8 mouse cellular contexts compared by ENCODE assay signal in the genomic region with DNA sequence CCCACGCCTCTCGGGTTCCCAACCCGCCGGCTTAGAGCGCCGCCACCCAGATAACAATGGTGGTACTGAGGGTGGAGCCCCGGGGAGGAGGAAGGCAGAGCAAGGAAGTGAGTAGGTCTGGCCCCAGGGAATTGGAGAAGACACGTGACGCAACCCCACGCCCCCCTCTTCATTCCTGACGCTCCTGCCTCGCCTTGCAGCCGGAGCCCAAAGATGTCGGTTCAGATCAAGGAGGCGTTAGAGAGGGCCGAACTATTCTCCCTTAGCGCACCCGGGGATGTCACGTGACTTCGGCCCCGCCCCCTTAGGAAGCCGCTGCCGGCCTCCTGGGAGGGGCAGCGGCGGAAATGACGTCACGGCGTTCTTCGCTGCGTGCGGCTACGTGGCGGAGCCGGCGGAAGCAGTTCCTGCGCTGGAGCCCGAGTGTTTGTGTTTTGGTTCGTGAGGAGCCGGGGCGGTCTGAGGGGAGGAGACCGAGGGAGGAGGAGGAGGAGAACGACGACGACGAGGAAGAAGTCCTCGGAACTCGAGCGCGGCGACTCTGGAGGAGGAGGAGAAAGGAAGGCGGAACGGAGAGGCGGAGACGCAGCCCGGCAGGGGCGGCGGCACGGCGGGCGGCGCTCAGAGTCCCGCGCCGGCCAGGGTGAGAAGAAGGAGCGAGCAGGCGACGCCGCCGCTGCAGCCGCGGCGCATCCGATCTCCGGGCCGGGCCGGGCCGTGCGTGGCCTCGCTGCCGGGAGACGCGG. TPM values are rescaled to one million over a fixed set of nuclear protein-coding genes. Genes with fewer than 3 reads are reported as not detected.
DNase-seq lines count a peak whose midpoint lies in the region; ATAC-seq lines count a peak whose summit lies in the region.

A gene (plus strand): TSS at position 377 of the 746 bp plus-strand sequence.

- no peaks in the 10 kb centered on the region for H3K27me3 ChIP-seq in heart, embryonic 13.5 days (replicated peaks)
- no peaks in the 10 kb centered on the region for H3K27me3 ChIP-seq in liver, embryonic 12.5 days (replicated peaks)
- H3K27me3 ChIP-seq in stomach, embryonic 15.5 days (replicated peaks): no peaks in the 10 kb centered on the region

- peak within 1 kb of the TSS; percentile 98 for H3K27ac ChIP-seq in brown adipose tissue, adult 24 weeks (replicated peaks; ENCODE audit: low read depth, low read length)
- H3K27ac ChIP-seq in heart, embryonic 13.5 days (replicated peaks): peak within 1 kb of the TSS; percentile 100
- peak within 1 kb of the TSS; percentile 100 for H3K27ac ChIP-seq in liver, embryonic 12.5 days
- peak within 1 kb of the TSS; percentile 100 for H3K27ac ChIP-seq in stomach, embryonic 15.5 days

- H3K4me3 ChIP-seq in brown adipose tissue, adult 24 weeks (ENCODE audit: insufficient read depth, low read depth, low read length): peak within 1 kb of the TSS; percentile 80
- peak within 1 kb of the TSS; percentile 98 for H3K4me3 ChIP-seq in heart, embryonic 13.5 days
- H3K4me3 ChIP-seq in liver, embryonic 12.5 days: peak within 1 kb of the TSS; percentile 99
- H3K4me3 ChIP-seq in stomach, embryonic 15.5 days (replicated peaks): peak within 1 kb of the TSS; percentile 93

- H3K4me2 ChIP-seq in heart, embryonic 13.5 days: peak within 1 kb of the TSS; percentile 79
- peak within 1 kb of the TSS; percentile 78 for H3K4me2 ChIP-seq in liver, embryonic 12.5 days
- peak within 1 kb of the TSS; percentile 76 for H3K4me2 ChIP-seq in stomach, embryonic 15.5 days

- H3K36me3 ChIP-seq in heart, embryonic 13.5 days: peaks cover 3% of the 10 kb centered on the region
- peaks cover 4% of the 10 kb centered on the region for H3K36me3 ChIP-seq in liver, embryonic 12.5 days
- no peaks in the 10 kb centered on the region for H3K36me3 ChIP-seq in stomach, embryonic 15.5 days

- H3K4me1 ChIP-seq in brown adipose tissue, adult 24 weeks (ENCODE audit: control insufficient read depth, insufficient read depth, insufficient read length, low read length): peaks cover 8% of the 10 kb centered on the region; the same call in 1 of the 2 replicates
- peaks cover 37% of the 10 kb centered on the region for H3K4me1 ChIP-seq in heart, embryonic 13.5 days
- H3K4me1 ChIP-seq in liver, embryonic 12.5 days: peaks cover 30% of the 10 kb centered on the region
- H3K4me1 ChIP-seq in stomach, embryonic 15.5 days: peaks cover 11% of the 10 kb centered on the region; the same call in 1 of the 2 replicates

- DNase-seq in CD4-positive, CD25-positive, alpha-beta regulatory T cell, adult 2 months (ENCODE audit: low read depth, low spot score): peak; percentile 100
- DNase-seq in fat pad, adult 2 months (ENCODE audit: extremely low read depth, low read depth, low spot score): peak; percentile 75
- peak; percentile 100 for DNase-seq in kidney, postnatal 10 days
- peak; percentile 97 to 99 for DNase-seq in natural killer cell, adult 2 months (ENCODE audit: low spot score in 2 of 2)

- ATAC-seq in heart, embryonic 13.5 days (ENCODE audit: extremely low read depth, insufficient number of reproducible peaks, low FRiP score, low TSS enrichment): peak; percentile 91
- peak; percentile 93 for ATAC-seq in liver, embryonic 12.5 days
- peak; percentile 96 for ATAC-seq in stomach, embryonic 15.5 days (ENCODE audit: insufficient read depth, low FRiP score, low read depth)

- no peaks in the 10 kb centered on the region for H3K9me3 ChIP-seq in heart, embryonic 13.5 days
- no peaks in the 10 kb centered on the region for H3K9me3 ChIP-seq in liver, embryonic 12.5 days (replicated peaks)
- no peaks in the 10 kb centered on the region for H3K9me3 ChIP-seq in stomach, embryonic 15.5 days

- H3K9ac ChIP-seq in heart, embryonic 13.5 days: peak within 1 kb of the TSS; percentile 99
- peak within 1 kb of the TSS; percentile 97 for H3K9ac ChIP-seq in liver, embryonic 12.5 days
- H3K9ac ChIP-seq in stomach, embryonic 15.5 days: peak within 1 kb of the TSS; percentile 92

- WGBS in heart, embryonic 13.5 days: under 1% methylated on average over 81 of the region's 82 CpGs
- WGBS in liver, embryonic 12.5 days (ENCODE audit: insufficient replicate concordance): under 1% methylated on average over 70 of the region's 82 CpGs
- WGBS in stomach, embryonic 15.5 days: under 1% methylated on average over 68 of the region's 82 CpGs

RNA-seq across cellular contexts. Expression of the gene that starts here (rescaled TPM):
- polyA plus RNA-seq in brown adipose tissue, adult 24 weeks (2012; ENCODE audit: insufficient read depth, insufficient read length, missing spikeins): 58.7 and 61.9 TPM in 2 replicates
- 64.0 and 67.5 TPM in 2 replicates for polyA plus RNA-seq in heart, embryonic 13.5 days (2015; fragmentation: Nextera tagmentation; extraction: Ambion mirVana)
- 49.4 and 50.1 TPM in 2 replicates for polyA plus RNA-seq in liver, embryonic 12.5 days (2016; fragmentation: Nextera tagmentation; extraction: Ambion mirVana)
- polyA plus RNA-seq in stomach, embryonic 15.5 days (2015; fragmentation: Nextera tagmentation; extraction: Ambion mirVana): 81.3 and 86.5 TPM in 2 replicates

Comparison
In these comparisons a context has a peak if more than half of its experiments do, and no peak if none do; other contexts are left out.
1. Peak in every context shown above with its lines: DNase-seq, ATAC-seq, H3K4me3 ChIP-seq and H3K27ac ChIP-seq.